Mouse (Mus musculus) embryonic facial prominence, embryonic 15.5 days (tissue): ENCODE measurements around the gene Xpnpep1. TPM values are rescaled to one million over a fixed set of nuclear protein-coding genes. Genes with fewer than 3 reads are reported as not detected.

ENCODE experiments used
- ATAC-seq: fragments of 200-750 bp; cut with Nextera tagmentation; 2 replicates; pipeline ENCODE4 v1.8.0; 2017; ENCODE audit warnings: low read depth, moderate TSS enrichment; ENCODE audit not compliant: insufficient number of reproducible peaks, low FRiP score, low TSS enrichment
- H3K27ac ChIP-seq: fragments of 300-500 bp; sonication (generic); replicated peaks from 2 replicates; pipeline ENCODE4 v1.5.1; 2015; ENCODE audit warnings: mild to moderate bottlenecking, inconsistent platforms
- H3K27me3 ChIP-seq: fragments of 300-500 bp; sonication (generic); 2 replicates; pipeline ENCODE4 v1.6.1; 2015; ENCODE audit warnings: inconsistent platforms
- H3K36me3 ChIP-seq: fragments of 300-500 bp; sonication (generic); 2 replicates; pipeline ENCODE4 v1.6.1; 2015; ENCODE audit warnings: mild to moderate bottlenecking, inconsistent platforms
- H3K4me1 ChIP-seq: fragments of 300-500 bp; sonication (generic); 2 replicates; pipeline ENCODE4 v1.6.1; 2015; ENCODE audit warnings: inconsistent platforms
- H3K4me2 ChIP-seq: fragments of 300-500 bp; sonication (generic); replicated peaks from 2 replicates; pipeline ENCODE4 v1.6.1; 2015; ENCODE audit warnings: mild to moderate bottlenecking, inconsistent platforms
- H3K4me3 ChIP-seq: fragments of 300-500 bp; sonication (generic); replicated peaks from 2 replicates; pipeline ENCODE4 v1.5.1; 2015; ENCODE audit warnings: mild to moderate bottlenecking, inconsistent platforms
- H3K9ac ChIP-seq: fragments of 300-500 bp; sonication (generic); 2 replicates; pipeline ENCODE4 v1.6.1; 2015; ENCODE audit warnings: inconsistent platforms
- H3K9me3 ChIP-seq: fragments of 300-500 bp; sonication (generic); replicated peaks from 2 replicates; pipeline ENCODE4 v1.6.1; 2016; ENCODE audit warnings: inconsistent platforms
- WGBS: fragments of 180-500 bp; shearing (Covaris S2); methylation state at CpG from one replicate; pipeline ENCODE4 v1.1.7; 2015; 5-methylcytosine and 5-hydroxymethylcytosine counted together
- polyA plus RNA-seq: library from polyadenylated mRNA; unstranded; fragments of >200 nt; fragmentation: Nextera tagmentation; extraction: Ambion mirVana; gene quantifications from 2 replicates; pipeline ENCODE4 v1.2.1, GENCODE M21; 2015

The Xpnpep1 gene
- polyA plus RNA-seq, 1 experiment from 2014 or later = 132 TPM

DNA sequence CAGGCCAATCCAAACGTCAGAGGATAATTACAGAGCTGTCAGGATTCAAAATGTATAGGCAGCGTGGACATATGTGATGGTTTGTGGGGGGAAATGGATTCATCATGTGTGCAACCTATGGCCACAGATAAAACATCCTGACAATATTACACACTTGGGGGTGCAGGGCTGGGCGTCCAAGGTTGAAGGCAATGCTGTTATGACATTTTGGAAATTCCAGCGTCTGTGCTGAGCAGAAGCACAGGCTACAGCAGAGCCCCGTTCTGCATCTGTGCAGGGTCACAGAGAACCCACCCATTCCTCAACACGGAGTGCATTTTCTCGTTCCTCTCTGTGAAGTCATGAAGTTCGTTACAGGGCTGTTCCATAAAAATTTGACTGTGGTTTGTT lies 25.0 kb upstream of the Xpnpep1 start:
- no peak overlapping the region for H3K27ac ChIP-seq
- H3K4me3 ChIP-seq = no peak overlapping the region
- H3K27me3 ChIP-seq = no peaks in the 10 kb centered on the region
- H3K4me1 ChIP-seq = peaks cover 20% of the 10 kb centered on the region
- H3K36me3 ChIP-seq = no peaks in the 10 kb centered on the region
- no peak overlapping the region for H3K9ac ChIP-seq
- no peaks in the 10 kb centered on the region for H3K9me3 ChIP-seq
- 15% methylated on average over 8 of the region's 8 CpGs for WGBS
- ATAC-seq = 0 out of 2 replicates have a peak, but pooled peaks have one; percentile 11
- H3K4me2 ChIP-seq = no peak overlapping the region

DNA sequence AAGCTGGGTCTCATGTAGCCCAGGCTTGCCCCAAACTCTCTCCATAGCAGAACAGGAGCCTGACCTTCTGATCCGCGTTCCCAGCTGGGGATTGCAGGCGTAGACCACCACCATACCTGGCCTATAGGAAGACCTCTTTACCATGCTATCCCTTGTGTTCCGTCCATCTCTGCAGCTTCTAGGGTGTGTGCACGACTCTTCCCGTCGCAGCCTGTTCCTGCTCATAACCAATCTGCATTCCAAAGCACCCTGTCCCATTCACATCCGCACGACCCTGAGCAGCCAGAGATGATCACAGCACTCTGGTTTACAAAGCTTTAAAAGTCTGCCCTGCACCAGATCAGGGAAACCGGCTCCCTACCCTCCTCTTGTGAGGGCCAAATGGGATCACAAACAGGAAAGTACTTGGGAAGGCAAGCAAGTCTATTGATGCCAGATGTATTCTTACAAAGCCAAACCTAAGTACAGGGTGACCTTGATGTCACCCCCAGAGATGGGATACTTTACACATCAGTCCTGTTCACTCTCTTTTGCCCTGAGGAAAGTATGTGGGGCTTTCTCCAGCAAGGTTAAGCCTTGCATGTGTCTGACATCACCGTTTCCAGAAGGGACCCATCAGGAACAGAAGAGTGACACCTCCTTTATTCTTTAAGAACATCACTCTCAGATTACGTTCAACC lies 24.4 kb upstream of the Xpnpep1 start:
- Histone ChIP-seq H3K4me3 (no peak overlapping the region), H3K36me3 (no peaks in the 10 kb centered on the region), H3K9ac (no peak overlapping the region), H3K27ac (no peak overlapping the region), H3K4me2 (no peak overlapping the region), H3K4me1 (peaks cover 20% of the 10 kb centered on the region), H3K9me3 (no peaks in the 10 kb centered on the region), H3K27me3 (no peaks in the 10 kb centered on the region)
- ATAC-seq = peak; percentile 40; the same call in 1 of the 2 replicates
- WGBS = 31% methylated on average over 12 of the region's 12 CpGs

DNA sequence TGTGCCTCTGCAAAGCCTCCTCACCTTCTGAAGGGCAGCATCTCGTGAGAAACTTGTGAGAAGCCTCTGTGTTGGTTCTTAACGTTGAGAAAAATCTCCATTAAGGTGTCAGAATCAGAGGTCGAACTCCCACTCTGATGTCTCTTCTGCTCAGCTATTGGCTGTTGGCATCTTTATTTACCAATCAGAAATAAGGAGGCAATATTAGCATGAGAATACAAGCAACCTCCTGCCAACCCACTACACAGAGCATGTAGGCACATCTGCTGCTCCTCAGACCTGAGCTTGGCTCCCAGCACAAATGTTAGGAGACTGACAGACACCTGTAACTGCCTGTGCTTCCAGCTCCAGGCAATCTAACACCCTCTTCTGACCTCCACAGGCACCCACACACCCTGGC lies 22.0 kb upstream of the Xpnpep1 start:
- H3K4me1 ChIP-seq = peaks cover 34% of the 10 kb centered on the region
- ATAC-seq = no peak
- no peaks in the 10 kb centered on the region for H3K9me3 ChIP-seq
- 62% methylated on average over 3 of the region's 3 CpGs for WGBS
- H3K27me3 ChIP-seq = no peaks in the 10 kb centered on the region
- H3K27ac ChIP-seq = no peak overlapping the region
- H3K4me2 ChIP-seq = no peak overlapping the region
- no peaks in the 10 kb centered on the region for H3K36me3 ChIP-seq
- no peak overlapping the region for H3K9ac ChIP-seq
- H3K4me3 ChIP-seq = no peak overlapping the region

DNA sequence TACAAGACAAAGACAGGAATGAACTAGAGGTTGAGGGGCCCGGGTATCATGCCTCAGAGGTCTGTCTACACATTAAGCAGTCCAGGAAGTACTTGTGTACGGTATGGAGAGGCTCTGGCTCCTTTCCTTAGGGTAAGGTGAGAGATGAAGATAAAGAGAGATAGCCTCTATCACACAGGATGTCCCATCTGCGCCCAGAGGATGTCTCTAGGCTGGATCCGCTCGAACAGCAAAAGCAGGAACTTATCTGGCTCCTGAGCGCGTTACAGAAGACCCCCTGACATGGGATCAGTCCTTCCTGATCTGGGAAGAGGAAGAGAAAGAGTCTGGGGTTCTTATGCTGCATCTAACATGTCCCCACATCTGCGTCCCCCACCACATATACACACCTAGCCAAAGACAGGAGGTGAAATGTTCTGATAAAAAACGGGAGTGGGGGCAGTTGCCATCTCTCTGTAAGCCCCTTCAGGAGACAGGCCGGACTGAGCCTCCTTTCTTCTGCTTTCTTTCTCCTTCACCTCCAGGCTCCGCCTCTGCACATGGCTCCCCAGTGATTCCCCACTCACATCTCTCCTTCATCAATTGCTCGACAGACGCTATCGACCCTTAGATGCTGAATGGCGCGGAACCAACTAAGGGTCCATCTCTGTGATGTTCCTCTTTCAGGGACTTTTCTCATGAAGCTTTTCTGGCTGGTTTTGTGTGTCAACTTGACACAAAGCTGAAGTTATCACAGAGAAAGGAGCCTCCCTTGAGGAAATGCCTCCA lies 19.5 kb upstream of the Xpnpep1 start:
- peak overlapping the region; percentile 68; the same call in 1 of the 2 replicates for H3K27ac ChIP-seq
- peaks cover 18% of the 10 kb centered on the region for H3K4me1 ChIP-seq
- H3K4me3 ChIP-seq = no peak overlapping the region
- H3K27me3 ChIP-seq = no peaks in the 10 kb centered on the region
- ATAC-seq = no peak
- 85% methylated on average over 16 of the region's 16 CpGs for WGBS
- no peak overlapping the region for H3K9ac ChIP-seq
- no peaks in the 10 kb centered on the region for H3K9me3 ChIP-seq
- no peaks in the 10 kb centered on the region for H3K36me3 ChIP-seq
- no peak overlapping the region for H3K4me2 ChIP-seq

DNA sequence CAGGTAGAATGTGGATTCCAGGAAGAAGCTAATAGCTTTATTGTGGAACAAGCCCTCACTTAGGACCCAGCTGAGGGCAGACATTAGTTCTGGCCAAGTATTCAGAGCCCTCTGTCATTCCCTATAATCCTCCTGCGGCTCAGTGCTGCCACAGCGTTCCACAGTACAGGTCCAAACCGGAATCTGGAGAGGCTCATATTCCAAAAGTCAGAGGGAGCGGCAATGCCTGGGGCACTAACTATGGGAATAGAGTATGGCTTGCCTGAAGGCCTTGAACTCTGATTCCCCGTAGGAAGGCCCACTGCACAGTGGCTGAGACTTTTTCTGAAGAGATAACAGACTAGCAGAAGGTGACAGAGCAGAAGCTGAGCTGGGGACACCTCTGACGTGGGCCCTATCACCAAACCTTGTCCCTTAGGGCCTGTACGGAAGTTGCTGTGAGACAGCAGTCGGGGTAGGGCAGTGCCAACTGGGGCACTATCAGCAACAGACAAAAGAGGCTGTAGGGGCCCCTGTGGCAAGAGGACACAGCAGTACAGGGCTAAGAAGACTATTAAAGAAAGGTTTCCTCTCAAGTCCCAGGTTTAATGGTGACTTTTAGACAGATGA lies 18.8 kb upstream of the Xpnpep1 start:
- no peak overlapping the region for H3K9ac ChIP-seq
- no peaks in the 10 kb centered on the region for H3K36me3 ChIP-seq
- no peaks in the 10 kb centered on the region for H3K27me3 ChIP-seq
- H3K4me2 ChIP-seq = no peak overlapping the region
- WGBS = 39% methylated on average over 8 of the region's 8 CpGs
- H3K4me1 ChIP-seq = peaks cover 16% of the 10 kb centered on the region
- H3K27ac ChIP-seq = peak overlapping the region; percentile 68
- no peak overlapping the region for H3K4me3 ChIP-seq
- peak; percentile 88 for ATAC-seq
- H3K9me3 ChIP-seq = no peaks in the 10 kb centered on the region

DNA sequence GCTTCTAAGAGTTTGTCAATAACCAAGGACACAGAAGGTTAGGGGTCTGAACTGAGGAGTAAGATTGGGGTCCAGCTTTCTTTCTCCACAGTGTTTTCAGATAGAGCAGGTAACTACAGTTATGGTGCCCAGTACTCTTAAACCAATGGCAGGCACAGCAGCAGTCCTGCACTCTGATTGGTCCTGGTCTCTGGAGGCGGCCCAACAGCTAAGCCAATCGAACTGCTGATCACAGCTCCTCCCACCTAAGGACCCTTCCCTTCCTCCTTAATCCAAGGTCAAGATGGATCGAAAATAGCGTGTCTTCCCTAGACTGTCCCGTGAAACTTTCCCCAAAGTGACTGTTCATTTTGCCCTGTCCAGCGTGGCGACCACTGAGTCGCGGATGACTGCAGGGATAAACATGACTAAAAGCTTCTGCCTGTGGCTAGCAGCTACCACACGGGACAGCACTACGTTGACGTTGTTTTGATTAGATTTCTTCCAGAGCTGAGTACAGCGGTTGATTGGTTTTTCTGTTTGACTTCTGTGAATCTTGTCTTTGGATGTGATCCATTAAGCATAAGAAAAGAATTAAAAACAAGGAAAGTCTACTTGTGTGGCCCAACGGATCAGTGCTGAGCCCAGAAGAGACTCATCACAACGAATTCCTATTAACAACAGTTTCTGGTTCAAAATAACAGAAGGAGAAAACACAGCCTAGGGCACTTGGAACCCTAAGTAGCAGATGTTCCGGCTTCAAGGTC lies 18.1 kb upstream of the Xpnpep1 start:
- 50% methylated on average over 16 of the region's 16 CpGs for WGBS

DNA sequence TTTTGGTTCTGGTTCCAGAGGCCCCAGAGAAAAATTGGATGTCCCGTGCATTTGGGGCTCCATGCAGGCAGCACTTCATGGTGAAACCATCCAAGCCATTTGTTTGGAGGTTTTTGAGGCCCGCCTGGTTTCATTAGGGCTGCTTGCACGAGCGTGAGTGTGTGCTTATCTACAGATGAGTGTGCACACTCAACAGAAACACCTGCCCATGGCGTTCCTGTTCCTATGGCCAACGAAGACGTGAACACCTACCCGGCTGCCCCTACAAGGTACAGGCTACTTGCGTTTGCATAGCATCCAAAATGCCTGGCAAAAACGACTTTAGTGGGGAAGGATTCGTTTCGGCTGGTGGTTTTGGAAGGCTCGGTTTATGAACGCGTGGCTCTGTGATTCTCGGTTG lies 13.3 kb upstream of the Xpnpep1 start:
- no peaks in the 10 kb centered on the region for H3K36me3 ChIP-seq
- H3K27ac ChIP-seq = no peak overlapping the region
- H3K4me2 ChIP-seq = no peak overlapping the region
- no peak overlapping the region for H3K4me3 ChIP-seq
- H3K9ac ChIP-seq = no peak overlapping the region
- no peak for ATAC-seq
- H3K4me1 ChIP-seq = peaks cover 16% of the 10 kb centered on the region
- no peaks in the 10 kb centered on the region for H3K9me3 ChIP-seq
- no peaks in the 10 kb centered on the region for H3K27me3 ChIP-seq
- 92% methylated on average over 16 of the region's 16 CpGs for WGBS

More for the DNA sequence above, 18.1 kb upstream of the Xpnpep1 start:
- Histone ChIP-seq H3K9me3 (no peaks in the 10 kb centered on the region), H3K9ac (no peak overlapping the region), H3K4me3 (no peak overlapping the region), H3K4me1 (peaks cover 16% of the 10 kb centered on the region), H3K27ac (peak overlapping the region; percentile 68), H3K27me3 (no peaks in the 10 kb centered on the region), H3K36me3 (no peaks in the 10 kb centered on the region), H3K4me2 (no peak overlapping the region)
- ATAC-seq = peak; percentile 58; the same call in 1 of the 2 replicates

DNA sequence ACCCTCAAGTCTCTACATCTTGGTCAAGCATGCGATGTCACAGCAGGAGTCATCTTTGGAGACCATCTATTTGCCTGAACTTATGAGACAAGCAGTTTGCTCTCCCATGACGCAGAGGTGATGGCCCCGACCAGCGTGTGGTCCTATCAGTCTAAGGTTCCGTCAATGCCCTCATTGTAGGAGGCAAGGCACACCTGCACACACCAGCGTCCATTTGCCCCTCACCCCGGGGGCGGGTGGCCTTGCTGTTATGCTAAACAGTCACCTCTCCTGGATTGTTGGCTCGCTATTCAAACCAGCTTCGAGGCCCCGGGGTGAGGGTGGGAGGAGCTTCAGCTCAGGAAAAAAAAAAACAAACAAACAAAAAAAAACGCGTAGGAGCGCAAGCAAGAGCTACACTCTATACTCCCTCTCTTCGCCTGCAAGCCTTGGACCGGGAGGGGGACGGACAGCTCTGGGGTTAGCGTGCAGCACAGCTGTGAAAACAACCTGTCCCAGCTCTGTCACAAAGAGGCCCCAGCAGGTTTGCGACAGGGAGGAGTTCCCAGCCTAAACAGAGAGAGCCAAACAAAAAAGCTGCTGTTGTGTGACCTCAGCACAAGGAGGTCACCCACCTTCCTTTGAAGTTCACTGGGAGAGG lies 12.1 kb upstream of the Xpnpep1 start:
- Histone ChIP-seq H3K27ac (no peak overlapping the region), H3K4me1 (peaks cover 19% of the 10 kb centered on the region)

DNA sequence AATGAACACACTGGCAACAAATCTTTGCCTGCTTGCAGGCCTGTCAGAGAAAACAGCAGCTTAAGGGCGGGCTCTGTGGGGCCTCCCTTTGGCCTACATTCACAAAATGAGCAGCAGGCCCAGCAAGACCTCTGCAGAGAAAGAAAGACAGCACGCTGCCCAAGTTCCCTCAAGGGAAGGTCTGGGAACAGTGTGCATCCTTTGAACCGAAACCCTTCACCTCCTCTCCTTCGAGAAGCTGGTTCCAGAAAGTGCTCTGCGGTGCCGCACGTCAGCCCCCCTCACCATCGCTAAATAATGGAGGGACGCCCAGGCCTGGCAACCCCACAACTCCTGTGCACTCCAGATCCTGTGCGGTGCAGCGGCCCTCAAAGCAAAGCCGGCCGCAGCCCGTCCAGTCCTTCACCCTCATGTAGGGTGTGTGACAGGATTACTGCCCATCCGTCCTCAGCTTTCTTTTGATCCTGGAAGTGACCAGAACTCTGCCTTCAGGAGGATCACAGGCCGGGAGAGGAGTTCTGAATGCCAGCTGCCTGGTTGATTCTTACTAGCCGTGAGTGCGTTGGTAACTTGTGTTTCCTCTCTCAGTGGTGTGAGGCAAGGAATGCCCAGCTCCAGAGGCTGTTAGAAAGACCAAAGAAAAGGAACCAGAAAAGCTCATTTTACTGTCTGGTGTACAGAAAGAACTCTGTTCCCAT lies 11.4 kb upstream of the Xpnpep1 start:
- H3K4me1 ChIP-seq = peaks cover 23% of the 10 kb centered on the region
- H3K9me3 ChIP-seq = no peaks in the 10 kb centered on the region
- H3K4me2 ChIP-seq = no peak overlapping the region
- H3K27ac ChIP-seq = 0 out of 2 replicates have a peak overlapping the region, but pooled peaks have one; percentile 4
- H3K9ac ChIP-seq = no peak overlapping the region
- H3K36me3 ChIP-seq = no peaks in the 10 kb centered on the region
- 72% methylated on average over 18 of the region's 18 CpGs for WGBS
- H3K4me3 ChIP-seq = no peak overlapping the region
- H3K27me3 ChIP-seq = no peaks in the 10 kb centered on the region
- ATAC-seq = no peak

More for the DNA sequence above, 12.1 kb upstream of the Xpnpep1 start:
- no peak overlapping the region for H3K9ac ChIP-seq
- peak; percentile 36; the same call in 1 of the 2 replicates for ATAC-seq
- no peak overlapping the region for H3K4me3 ChIP-seq
- H3K4me2 ChIP-seq = 0 out of 2 replicates have a peak overlapping the region, but pooled peaks have one; percentile 8
- no peaks in the 10 kb centered on the region for H3K9me3 ChIP-seq
- H3K36me3 ChIP-seq = no peaks in the 10 kb centered on the region
- no peaks in the 10 kb centered on the region for H3K27me3 ChIP-seq
- 32% methylated on average over 19 of the region's 19 CpGs for WGBS

DNA sequence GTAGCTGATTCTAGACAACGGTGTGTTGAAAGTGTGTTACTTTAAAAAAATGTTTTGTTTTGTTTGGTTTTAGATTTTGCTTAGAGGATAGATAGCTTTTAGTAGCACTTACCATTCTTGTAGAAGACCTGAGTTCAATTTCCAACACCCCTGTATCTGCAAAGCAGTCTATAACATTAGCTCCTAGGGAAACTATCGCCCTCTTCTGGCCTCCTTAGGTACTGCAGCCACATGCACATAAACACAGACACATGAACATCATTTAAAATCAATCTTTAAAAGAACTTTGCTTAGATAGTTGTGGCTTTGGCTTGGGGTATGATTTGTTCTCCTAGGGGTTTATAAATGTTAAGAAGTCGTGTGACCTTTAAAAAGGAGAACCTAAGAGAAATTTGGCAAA lies 10.1 kb upstream of the Xpnpep1 start:
- no peak for ATAC-seq
- no peaks in the 10 kb centered on the region for H3K36me3 ChIP-seq
- no peak overlapping the region for H3K9ac ChIP-seq
- H3K4me1 ChIP-seq = peaks cover 23% of the 10 kb centered on the region
- H3K9me3 ChIP-seq = no peaks in the 10 kb centered on the region
- H3K27me3 ChIP-seq = no peaks in the 10 kb centered on the region
- WGBS = 81% methylated on average over 3 of the region's 3 CpGs
- H3K27ac ChIP-seq = no peak overlapping the region
- no peak overlapping the region for H3K4me3 ChIP-seq
- no peak overlapping the region for H3K4me2 ChIP-seq
